Mouse (Mus musculus): Measurements from ENCODE around the gene Olfr745.

DNA sequence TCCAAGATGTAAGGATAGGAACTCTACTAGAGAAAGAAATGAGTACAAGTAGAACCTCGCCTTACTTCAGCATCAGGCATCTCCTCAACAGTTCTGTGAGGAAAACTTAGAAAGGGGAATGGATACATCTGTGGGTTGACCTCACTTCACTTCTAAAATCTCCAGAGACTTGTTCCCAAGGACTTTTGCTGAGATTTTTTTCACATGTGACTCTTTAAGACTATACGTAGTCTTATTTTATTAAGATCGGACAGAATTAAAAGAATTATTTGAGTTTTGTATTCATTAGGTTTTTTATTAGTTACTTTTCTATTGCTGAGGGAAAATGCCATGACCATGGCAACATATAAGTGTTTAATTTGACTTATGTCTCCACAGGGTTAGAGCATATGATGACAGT is 53.9 kb downstream of the Olfr745 start, which contains the start of gene Olfr747:
- no peak for TF ChIP-seq POLR2A (IDR thresholded peaks at IDR 0.05; ENCODE audit: insufficient read depth, low read depth, low read length)
- no peak for TF ChIP-seq CTCF (IDR thresholded peaks at IDR 0.05)
